Mouse (Mus musculus) megakaryocyte, embryonic 14.5 days (primary cell): ENCODE measurements at regions not wholly inside any gene's neighbourhood (a gene's known extent, or its start where the extent isn't known, plus 50 kb on each side); places are given as distances from the start of the nearest gene placed in this dataset.
"Not testable (repeated sequence)": the region's sequence is repeated elsewhere in the genome, so short reads cannot be mapped to it uniquely, and the experiment has no call there.

ENCODE experiments used
- FLI1 ChIP-seq: IDR thresholded peaks from 2 replicates; pipeline ENCODE4 v1.6.1; 2012; ENCODE audit warnings: low read length, inconsistent platforms, mixed read lengths
- GATA1 ChIP-seq: IDR thresholded peaks from 3 replicates; pipeline ENCODE4 v1.6.1; 2012; ENCODE audit warnings: mixed read lengths, low read length, inconsistent platforms, borderline replicate concordance

DNA sequence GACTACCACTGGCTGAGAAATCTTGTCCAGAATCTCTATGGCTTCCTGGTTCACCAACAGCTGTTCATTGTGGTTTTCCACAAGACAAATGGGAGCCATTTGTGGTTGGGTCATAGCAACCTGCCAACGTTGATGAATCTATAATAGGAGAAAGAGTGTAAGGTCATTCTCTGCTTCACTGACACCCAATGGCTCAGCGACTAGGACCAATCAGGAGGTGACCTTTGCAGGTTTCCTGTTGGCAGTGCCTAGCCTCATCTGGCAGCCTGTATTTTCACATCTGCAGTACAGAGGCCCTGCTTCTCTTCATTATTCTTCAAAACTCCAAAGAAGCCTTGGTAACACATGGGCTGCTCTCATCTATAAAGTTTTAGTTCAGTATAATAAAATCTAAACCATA lies 50.3 kb upstream of the Gbp6 start:
- TF ChIP-seq GATA1, FLI1: not testable (repeated sequence)
